ENCODE assay signal across 18 mouse cellular contexts in genomic region chr6:31176831-31177230, GRCm38 (mm10).
DNase-seq lines count a peak whose midpoint lies in the region; ATAC-seq and TF ChIP-seq lines count a peak whose summit lies in the region.
"Had no signal": no experiment of that assay in that cellular context is flagged by ENCODE, and none has a peak within 500 bp of the region (broad histone marks: within the 10 kb centered on the region; RNA-seq: fewer than 3 reads in every experiment).

No protein-coding gene starts in this region.

- no peak for DNase-seq in gastrocnemius, adult 2 months
- no peak for DNase-seq in gastrocnemius, postnatal 25 days
- peak; percentile 19 for DNase-seq in A20 (ENCODE audit: low read depth, low spot score)
- no peak for DNase-seq in thymus, postnatal 0 days (ENCODE audit: low spot score)
- no peak for DNase-seq in ovary, postnatal 36 days (ENCODE audit: low spot score)
- DNase-seq in ovary, postnatal 10 days (ENCODE audit: low spot score), result no peak
- DNase-seq: cerebellum, adult 18-20 months; cerebellum, adult 9-11 months; cerebellum, postnatal 36 days; gastrocnemius, postnatal 36 days had no signal

- TF ChIP-seq CTCF in gastrocnemius, adult 2 months (IDR thresholded peaks at IDR 0.05), result no peak

- intact Hi-C loops in gastrocnemius, adult 2 months (cut with DNase I), result loop anchor here (5.0 kb wide), 1 partner anchor 100 kb away; no protein-coding TSS in a partner anchor

- peaks cover 10% of the 10 kb centered on the region for H3K4me1 ChIP-seq in brown adipose tissue, adult 24 weeks (ENCODE audit: control insufficient read depth, insufficient read depth, insufficient read length, low read length)
- H3K4me1 ChIP-seq: hindbrain, embryonic 10.5 days had no signal

- peak; percentile 52; the same call in 1 of the 2 replicates for ATAC-seq in megakaryocyte, adult 5-6 weeks (ENCODE audit: poor library complexity, severe bottlenecking)
- ATAC-seq: forebrain, embryonic 13.5 days; forebrain, postnatal 0 days had no signal

- no peak overlapping the region for H3K4me3 ChIP-seq in gastrocnemius, adult 2 months
- H3K4me3 ChIP-seq in brown adipose tissue, adult 24 weeks (ENCODE audit: insufficient read depth, low read depth, low read length), result no peak overlapping the region
- H3K4me3 ChIP-seq: embryonic facial prominence, embryonic 10.5 days; forebrain, embryonic 13.5 days; heart, embryonic 12.5 days; hindbrain, embryonic 10.5 days had no signal

- peak overlapping the region; percentile 61 for H3K27ac ChIP-seq in gastrocnemius, adult 2 months
- 0 out of 2 replicates have a peak overlapping the region, but pooled peaks have one; percentile 35 for H3K27ac ChIP-seq in brown adipose tissue, adult 24 weeks (replicated peaks; ENCODE audit: low read depth, low read length)
- H3K27ac ChIP-seq: embryonic facial prominence, embryonic 10.5 days; forebrain, embryonic 13.5 days; hindbrain, embryonic 10.5 days; hindbrain, embryonic 14.5 days had no signal
